Mouse (Mus musculus) E14TG2a.4 (cell line): ENCODE data around the gene Rpl6.
"Not testable (repeated sequence)": the region's sequence is repeated elsewhere in the genome, so short reads cannot be mapped to it uniquely, and the experiment has no call there.

Experiments used
- H3K27me3 ChIP-seq: 2 replicates; pipeline ENCODE4 v1.6.1; 2014; ENCODE audit warnings: low read length, control low read depth; ENCODE audit not compliant: insufficient read depth
- H3K36me3 ChIP-seq: 2 replicates; pipeline ENCODE4 v1.6.1; 2014; ENCODE audit warnings: low read length, control low read depth; ENCODE audit not compliant: insufficient read depth
- H3K4me1 ChIP-seq: replicated peaks from 2 replicates; pipeline ENCODE4 v1.6.1; 2014; ENCODE audit warnings: low read depth, low read length, control low read depth
- H3K4me3 ChIP-seq: replicated peaks from 2 replicates; pipeline ENCODE4 v1.5.1; 2014; ENCODE audit warnings: mild to moderate bottlenecking, low read length
- H3K9me3 ChIP-seq: 2 replicates; pipeline ENCODE4 v1.6.1; 2014; ENCODE audit warnings: low read length, control low read depth
- CTCF ChIP-seq: conservative IDR thresholded peaks from 2 replicates; pipeline ENCODE4 v1.5.1; 2014; ENCODE audit warnings: low read length
- NANOG ChIP-seq: IDR thresholded peaks from 2 replicates; pipeline ENCODE4 v1.6.1; 2014; ENCODE audit warnings: borderline replicate concordance, low read length, mixed read lengths
- POU5F1 ChIP-seq: IDR thresholded peaks from 2 replicates; pipeline ENCODE4 v1.6.1; 2014; ENCODE audit warnings: low read length, borderline replicate concordance

Gene Rpl6

DNA sequence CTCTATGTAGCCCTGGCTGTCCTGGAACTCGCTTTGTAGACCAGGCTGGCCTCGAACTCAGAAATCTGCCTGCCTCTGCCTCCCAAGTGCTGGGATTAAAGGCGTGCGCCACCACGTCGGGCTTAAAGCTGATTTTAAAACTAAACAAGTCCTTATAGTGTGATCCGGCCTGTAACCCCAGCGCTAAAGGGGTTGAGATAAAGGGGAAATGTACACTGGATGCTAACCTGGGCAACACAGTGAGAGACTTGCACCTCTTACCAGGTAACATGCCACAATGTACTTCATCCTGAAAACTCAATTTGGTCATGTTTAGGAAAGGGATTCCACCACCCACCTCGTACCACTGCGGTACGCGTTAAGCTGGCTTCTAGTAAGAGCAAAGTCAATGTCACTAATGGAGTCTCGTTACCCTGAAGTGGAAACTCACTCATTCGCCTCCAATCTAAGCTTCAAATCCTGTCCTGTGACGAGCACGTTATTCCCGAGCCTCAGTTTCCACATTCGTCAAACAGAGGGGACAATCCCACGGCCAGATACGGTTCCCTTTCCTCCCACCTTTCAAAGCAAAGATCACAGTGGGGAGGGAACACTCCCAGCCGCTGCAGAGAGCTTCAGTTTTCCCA lies 14.0 kb upstream of the Rpl6 start:
- no peaks in the 10 kb centered on the region; the same call in 1 of the 2 replicates for H3K36me3 ChIP-seq
- peak overlapping the region; percentile 96 for H3K4me3 ChIP-seq
- H3K9me3 ChIP-seq: no peaks in the 10 kb centered on the region
- no peak for TF ChIP-seq POU5F1
- TF ChIP-seq CTCF: no peak
- TF ChIP-seq NANOG: no peak
- peaks cover 52% of the 10 kb centered on the region for H3K4me1 ChIP-seq
- peaks cover 3% of the 10 kb centered on the region; the same call in 1 of the 2 replicates for H3K27me3 ChIP-seq

DNA sequence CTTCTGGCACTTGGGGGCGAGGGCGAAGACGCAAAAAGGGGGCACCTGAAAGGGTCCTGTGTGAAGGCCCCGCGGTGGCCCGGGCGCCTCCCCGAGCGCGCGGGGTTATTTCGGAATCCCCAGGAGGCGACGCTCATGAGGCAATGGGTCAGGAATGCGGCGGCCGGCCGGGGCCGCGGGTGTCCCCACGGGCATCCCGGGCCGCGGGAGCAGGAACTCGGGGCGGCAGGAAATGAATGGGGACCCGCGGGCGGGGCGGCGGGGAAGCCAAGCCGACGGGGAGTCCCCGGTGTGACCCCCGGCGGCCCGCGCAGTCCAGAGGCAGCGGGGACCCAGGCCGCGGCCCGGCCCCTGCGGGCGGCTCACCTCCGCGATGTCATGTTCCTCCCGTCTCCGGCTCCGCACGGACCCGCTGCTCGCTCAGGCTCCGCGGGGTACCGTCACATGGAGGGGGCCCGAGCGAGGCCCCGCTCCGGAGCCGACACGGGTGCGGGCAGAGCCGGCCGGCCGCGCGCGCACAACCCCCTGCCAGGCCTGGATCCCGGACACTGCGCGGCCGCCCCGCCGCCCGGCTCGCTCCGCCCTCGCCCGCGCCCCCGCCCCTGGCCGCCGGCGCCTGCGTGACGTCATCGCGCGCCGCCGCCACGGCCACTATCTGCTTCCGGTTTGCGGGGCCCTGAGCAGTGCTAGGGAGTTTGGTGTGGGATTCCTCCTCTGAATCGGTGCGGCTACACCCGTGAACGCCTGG lies 13.3 kb upstream of the Rpl6 start, which contains the start of gene Ptpn11:
Ptpn11 (minus strand) TSS at position 562 of the 748 bp plus-strand sequence.
- TF ChIP-seq POU5F1 (no peak), NANOG (no peak), CTCF (no peak)
- H3K4me1 ChIP-seq: peaks cover 45% of the 10 kb centered on the region
- H3K4me3 ChIP-seq: peak within 1 kb of the TSS; percentile 96
- H3K9me3 ChIP-seq: no peaks in the 10 kb centered on the region
- H3K27me3 ChIP-seq: peaks cover 3% of the 10 kb centered on the region; the same call in 1 of the 2 replicates
- no peaks in the 10 kb centered on the region; the same call in 1 of the 2 replicates for H3K36me3 ChIP-seq

DNA sequence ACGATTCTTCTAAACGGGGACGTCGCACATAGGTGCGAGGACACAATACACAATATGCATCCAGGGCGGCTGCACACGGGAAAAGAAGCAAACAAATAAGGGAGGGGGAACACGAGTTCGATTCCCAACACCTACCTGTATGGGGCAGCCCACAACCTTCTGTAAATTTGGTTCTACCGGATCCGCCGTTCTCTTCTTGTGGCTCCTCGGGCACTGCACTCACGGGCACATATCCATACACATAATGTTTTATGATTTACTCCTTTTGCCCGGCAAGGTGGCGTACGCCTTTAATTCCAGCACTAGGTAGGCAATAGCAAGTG lies 12.7 kb upstream of the Rpl6 start:
- peaks cover 8% of the 10 kb centered on the region for H3K27me3 ChIP-seq
- peaks cover 40% of the 10 kb centered on the region for H3K4me1 ChIP-seq
- TF ChIP-seq POU5F1: no peak
- no peak for TF ChIP-seq NANOG
- no peak for TF ChIP-seq CTCF
- no peaks in the 10 kb centered on the region; the same call in 1 of the 2 replicates for H3K36me3 ChIP-seq
- peak overlapping the region; percentile 96 for H3K4me3 ChIP-seq
- no peaks in the 10 kb centered on the region for H3K9me3 ChIP-seq

DNA sequence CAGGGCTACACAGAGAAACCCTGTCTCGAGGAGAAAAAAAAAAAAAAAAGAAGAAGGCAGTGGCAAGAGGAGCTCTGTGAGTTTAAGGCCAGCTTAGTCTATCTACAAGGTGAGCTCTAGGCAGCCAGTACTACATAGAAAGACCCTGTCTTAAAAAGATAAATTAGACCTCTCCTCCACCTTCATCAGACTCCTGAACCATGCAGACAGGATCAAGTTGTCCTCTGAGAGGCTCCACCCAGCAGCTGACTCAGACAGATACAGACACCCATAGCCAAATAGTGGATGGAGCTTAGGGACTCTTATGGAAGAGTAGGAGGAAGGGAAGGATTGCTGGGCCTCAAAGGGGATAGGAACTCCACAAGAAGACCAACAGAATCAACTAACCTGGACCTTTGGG lies 10.1 kb upstream of the Rpl6 start:
- Histone ChIP-seq H3K9me3 (no peaks in the 10 kb centered on the region), H3K36me3 (no peaks in the 10 kb centered on the region), H3K4me3 (no peak overlapping the region), H3K27me3 (peaks cover 30% of the 10 kb centered on the region), H3K4me1 (peaks cover 15% of the 10 kb centered on the region)
- no peak for TF ChIP-seq NANOG
- no peak for TF ChIP-seq POU5F1

DNA sequence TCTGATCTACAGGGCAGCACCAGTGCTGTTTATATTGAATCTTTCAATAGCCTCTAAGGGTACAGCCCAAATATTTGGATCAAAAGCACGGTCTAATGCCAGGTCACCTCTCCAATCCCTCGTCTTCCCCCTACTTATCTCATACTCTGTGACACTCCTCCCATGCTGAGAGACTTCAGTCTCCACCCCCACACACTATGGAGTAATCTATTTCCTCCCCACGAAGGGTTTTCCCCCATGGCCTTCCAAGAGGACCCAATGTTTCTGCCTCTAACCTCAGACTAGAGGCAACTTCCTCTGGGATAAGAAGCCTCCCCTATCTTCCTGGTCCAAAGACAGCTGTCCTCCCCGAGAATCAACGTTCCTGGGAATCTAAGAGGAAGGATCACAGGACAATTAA lies 7.5 kb upstream of the Rpl6 start:
- peaks cover 33% of the 10 kb centered on the region for H3K27me3 ChIP-seq
- H3K9me3 ChIP-seq: no peaks in the 10 kb centered on the region
- TF ChIP-seq CTCF (no peak), POU5F1 (no peak), NANOG (no peak)
- H3K4me3 ChIP-seq: no peak overlapping the region
- no peaks in the 10 kb centered on the region for H3K36me3 ChIP-seq
- H3K4me1 ChIP-seq: peaks cover 3% of the 10 kb centered on the region

DNA sequence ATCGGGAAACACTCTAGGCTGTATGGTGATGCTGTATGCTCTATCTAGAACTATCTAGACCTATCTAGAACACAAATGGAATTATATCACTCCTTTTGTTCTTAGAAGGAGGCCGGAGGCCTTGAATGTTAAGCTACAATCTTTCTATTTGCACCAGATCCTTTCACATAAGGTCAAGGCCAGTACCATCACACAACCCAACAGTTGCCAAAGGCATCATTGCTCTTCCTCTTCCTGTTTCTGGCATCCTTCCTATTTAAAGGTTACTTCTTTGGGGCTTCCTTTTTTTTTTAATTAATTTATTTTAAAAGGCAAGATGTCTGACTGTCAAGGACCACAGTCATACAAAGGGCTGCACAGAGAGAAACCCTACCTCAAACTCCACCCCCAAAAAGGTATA lies 6.9 kb upstream of the Rpl6 start:
- Histone ChIP-seq H3K4me1 (no peaks in the 10 kb centered on the region), H3K4me3 (no peak overlapping the region), H3K36me3 (no peaks in the 10 kb centered on the region), H3K9me3 (no peaks in the 10 kb centered on the region), H3K27me3 (peaks cover 33% of the 10 kb centered on the region)
- TF ChIP-seq NANOG (no peak), CTCF (no peak)

DNA sequence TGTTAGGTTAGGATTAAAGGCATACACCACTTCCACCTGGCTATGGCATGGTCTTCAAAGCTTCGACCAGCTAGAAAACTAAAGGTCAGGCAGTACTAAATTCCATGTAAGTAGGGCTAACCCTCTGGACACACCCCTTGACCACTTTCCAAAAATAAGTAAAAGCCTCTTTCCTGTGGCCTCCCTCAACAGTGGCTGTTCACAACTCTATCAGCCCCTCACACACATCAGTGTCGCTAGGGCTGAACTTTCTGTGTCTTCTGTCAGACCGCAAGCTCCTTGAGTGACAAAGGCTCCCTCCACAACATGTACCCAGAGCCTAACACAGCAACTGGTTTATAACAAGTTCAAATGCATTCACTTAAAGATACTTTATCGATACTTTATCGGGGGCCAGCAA lies 5.9 kb upstream of the Rpl6 start:
- TF ChIP-seq NANOG (no peak), CTCF (no peak), POU5F1 (no peak)
- no peaks in the 10 kb centered on the region for H3K36me3 ChIP-seq
- no peaks in the 10 kb centered on the region for H3K9me3 ChIP-seq
- peaks cover 33% of the 10 kb centered on the region for H3K27me3 ChIP-seq
- H3K4me1 ChIP-seq: no peaks in the 10 kb centered on the region
- no peak overlapping the region for H3K4me3 ChIP-seq

DNA sequence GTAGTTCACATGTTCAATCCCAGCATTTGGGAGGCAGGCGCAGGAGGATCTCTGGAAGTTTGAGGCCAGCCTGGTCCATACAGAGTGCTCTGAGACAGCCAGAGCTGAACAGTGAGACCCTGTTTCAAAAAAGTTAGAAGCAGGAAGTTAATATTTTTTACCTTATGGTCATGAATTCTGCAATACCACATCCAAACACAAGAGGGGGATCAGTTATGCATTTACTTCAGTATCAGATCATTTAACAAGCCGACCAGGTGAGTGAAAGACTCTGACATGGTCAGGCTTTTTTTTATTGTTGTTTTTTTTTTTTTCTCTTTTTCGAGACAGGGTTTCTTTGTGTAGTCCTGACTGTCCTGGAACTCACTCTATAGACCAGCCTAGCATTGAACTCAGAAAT lies 2.5 kb upstream of the Rpl6 start:
- Histone ChIP-seq H3K36me3 (peaks cover 21% of the 10 kb centered on the region), H3K27me3 (peaks cover 23% of the 10 kb centered on the region), H3K4me1 (peaks cover 18% of the 10 kb centered on the region), H3K9me3 (no peaks in the 10 kb centered on the region), H3K4me3 (no peak overlapping the region)
- TF ChIP-seq CTCF (peak; percentile 76), POU5F1 (no peak)

DNA sequence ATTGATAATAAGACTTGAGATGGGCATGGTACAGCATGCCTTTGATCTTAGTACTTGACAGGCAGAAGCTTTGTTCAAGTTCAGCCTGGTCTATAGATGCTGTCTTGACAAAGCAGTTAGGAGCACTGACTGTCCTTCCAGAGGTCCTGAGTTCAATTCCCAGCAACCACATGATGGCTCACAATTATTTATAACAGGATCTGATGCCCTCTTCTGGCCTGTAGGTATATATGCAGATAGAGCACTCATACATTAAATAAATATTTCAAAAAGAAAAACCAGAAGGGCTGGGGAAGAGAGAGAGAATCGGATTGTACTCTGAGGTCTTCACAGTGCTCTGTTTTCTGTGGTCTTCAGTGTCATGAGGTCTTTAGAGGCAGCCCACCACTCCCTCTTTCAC lies 1.8 kb upstream of the Rpl6 start:
- Histone ChIP-seq H3K4me1 (peaks cover 25% of the 10 kb centered on the region), H3K4me3 (no peak overlapping the region), H3K9me3 (no peaks in the 10 kb centered on the region), H3K36me3 (peaks cover 29% of the 10 kb centered on the region), H3K27me3 (peaks cover 16% of the 10 kb centered on the region)
- TF ChIP-seq POU5F1 (no peak), CTCF (no peak; the same call in 1 of the 2 replicates), NANOG (no peak)

DNA sequence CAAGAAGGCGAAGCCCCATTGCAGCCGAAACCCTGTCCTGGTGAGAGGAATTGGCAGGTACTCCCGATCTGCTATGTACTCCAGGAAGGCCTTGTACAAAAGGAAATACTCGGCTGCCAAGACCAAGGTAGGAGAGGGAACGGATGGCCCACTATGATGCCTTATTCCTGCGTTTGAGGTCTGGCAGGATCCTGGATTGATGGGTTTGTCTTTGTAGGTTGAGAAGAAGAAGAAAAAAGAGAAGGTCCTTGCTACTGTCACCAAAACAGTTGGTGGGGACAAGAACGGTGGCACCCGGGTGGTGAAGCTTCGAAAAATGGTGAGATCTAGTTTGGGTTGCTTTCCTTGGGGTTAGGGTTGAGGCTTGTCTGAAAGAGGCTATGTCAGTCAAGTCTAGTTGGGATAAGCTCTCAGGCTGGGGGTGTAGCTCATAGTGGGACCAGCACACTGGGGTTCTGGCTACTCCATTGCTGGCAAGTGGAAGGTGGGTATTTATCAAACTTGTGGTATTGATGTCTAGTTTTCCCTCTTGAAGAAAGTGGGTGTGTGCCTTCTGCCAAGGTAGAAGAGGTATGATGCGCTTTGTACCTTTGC lies 1.4 kb downstream of the Rpl6 start:
- Histone ChIP-seq H3K36me3 (peaks cover 60% of the 10 kb centered on the region), H3K4me1 (peaks cover 47% of the 10 kb centered on the region), H3K4me3 (peak overlapping the region; percentile 100)
- not testable (repeated sequence) for H3K9me3 ChIP-seq, H3K27me3 ChIP-seq
